Mouse (Mus musculus): ENCODE data around the gene Wrnip1. TPM values are rescaled to one million over a fixed set of nuclear protein-coding genes. Genes with fewer than 3 reads are reported as not detected.

Wrnip1 gene
- 69.0 TPM for polyA plus RNA-seq (2017; shearing (Covaris generic))

DNA sequence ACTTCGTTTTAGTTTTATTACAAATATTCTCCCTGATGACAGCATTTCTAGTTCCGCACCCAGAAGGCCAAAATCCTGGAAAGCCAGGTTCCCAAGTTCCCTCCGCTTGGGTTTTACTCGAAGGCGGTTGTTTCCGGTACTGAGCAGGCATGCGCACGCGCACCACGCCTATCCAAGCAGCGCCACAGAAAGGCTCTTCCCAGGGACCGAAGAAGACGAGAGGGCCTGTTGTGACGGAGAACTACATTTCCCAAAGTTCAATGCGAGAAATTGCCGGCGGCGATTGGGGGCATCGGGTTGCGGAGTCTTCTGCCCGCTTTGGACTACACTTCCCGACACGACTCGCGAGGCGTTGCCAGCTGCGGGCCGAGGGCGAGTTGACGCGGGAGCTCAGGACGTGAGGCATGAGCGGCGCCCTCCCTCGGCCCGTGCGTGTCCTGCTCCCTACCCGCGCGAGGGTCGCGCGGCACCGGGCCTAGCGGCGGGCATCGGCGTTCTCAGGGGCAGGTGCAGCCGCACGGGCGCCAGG lies at the start of gene Wrnip1:
TSS of gene Wrnip1 (plus strand) at position 346 of the 529 bp plus-strand sequence.

GRCm38 (mm10) chr13:32783816-32784215 lies 18.0 kb upstream of the Wrnip1 start, which contains the start of gene Mylk4:
Gene Mylk4, minus strand, starts transcription at chr13:32783954.

DNA sequence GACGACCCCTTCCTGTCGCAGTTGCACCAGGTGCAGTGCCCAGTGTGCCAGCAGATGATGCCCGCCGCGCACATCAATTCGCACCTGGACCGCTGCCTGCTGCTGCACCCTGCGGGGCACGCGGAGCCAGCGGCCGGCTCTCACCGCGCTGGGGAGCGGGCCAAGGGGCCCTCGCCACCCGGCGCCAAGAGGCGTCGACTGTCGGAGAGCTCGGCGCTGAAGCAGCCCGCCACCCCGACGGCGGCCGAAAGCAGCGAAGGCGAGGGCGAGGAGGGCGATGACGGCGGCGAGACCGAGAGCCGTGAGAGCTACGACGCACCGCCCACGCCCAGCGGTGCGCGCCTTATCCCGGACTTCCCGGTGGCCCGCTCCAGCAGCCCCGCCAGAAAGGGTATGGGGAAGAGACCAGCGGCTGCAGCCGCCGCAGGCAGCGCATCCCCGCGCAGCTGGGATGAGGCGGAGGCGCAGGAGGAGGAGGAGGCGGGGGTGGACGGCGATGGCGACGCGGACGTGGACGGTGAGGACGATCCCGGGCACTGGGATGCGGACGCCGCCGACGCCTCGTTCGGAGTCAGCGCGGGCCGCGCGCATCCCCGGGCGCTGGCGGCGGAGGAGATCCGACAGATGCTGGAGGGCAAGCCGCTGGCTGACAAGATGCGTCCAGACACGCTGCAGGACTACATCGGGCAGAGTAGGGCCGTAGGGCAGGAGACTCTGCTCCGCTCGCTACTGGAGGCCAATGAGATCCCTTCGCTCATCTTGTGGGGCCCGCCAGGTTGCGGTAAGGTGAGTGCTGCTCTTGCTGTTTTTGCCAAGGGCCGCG lies 632 bp downstream of the Wrnip1 start, which contains the start of gene D930007J09Rik:
TSS of gene D930007J09Rik (minus strand) at position 591 of the 823 bp plus-strand sequence.

GRCm38 (mm10) chr13:32850668-32851404 lies 49.0 kb downstream of the Wrnip1 start, which contains the start of gene Serpinb1a:
Gene Serpinb1a, minus strand, starts transcription at chr13:32851185.

Other genes starting within 250 kb of the Wrnip1 start
- not detected for gene Mylk4, start 18.1 kb upstream of the Wrnip1 start, polyA plus RNA-seq (2017; shearing (Covaris generic))
- gene D930007J09Rik, start 811 bp downstream of the Wrnip1 start, polyA plus RNA-seq (2017; shearing (Covaris generic)) = not detected
- 33.2 TPM for gene Serpinb1a, start 49.1 kb downstream of the Wrnip1 start, polyA plus RNA-seq (2017; shearing (Covaris generic))
- not detected for gene Serpinb1c, start 96.2 kb downstream of the Wrnip1 start, polyA plus RNA-seq (2017; shearing (Covaris generic))
- gene Serpinb6b, start 163.2 kb downstream of the Wrnip1 start, polyA plus RNA-seq (2017; shearing (Covaris generic)) = 114 TPM
- gene Serpinb9, start 201.2 kb downstream of the Wrnip1 start, polyA plus RNA-seq (2017; shearing (Covaris generic)) = 312 TPM
- gene Serpinb9b, start 225.4 kb downstream of the Wrnip1 start, polyA plus RNA-seq (2017; shearing (Covaris generic)) = 0.62 TPM